ENCODE assay signal across 8 mouse cellular contexts in genomic region chr5:30768598-30768997, GRCm38 (mm10). TPM values are rescaled to one million over a fixed set of nuclear protein-coding genes. Genes with fewer than 3 reads are reported as not detected.
DNase-seq lines count a peak whose midpoint lies in the region; ATAC-seq and TF ChIP-seq lines count a peak whose summit lies in the region.

No protein-coding gene starts in this region.

- WGBS in forebrain, embryonic 15.5 days: 11% methylated on average over 9 of the region's 9 CpGs
- 16% methylated on average over 9 of the region's 9 CpGs for WGBS in intestine, embryonic 14.5 days
- 12% methylated on average over 9 of the region's 9 CpGs for WGBS in lung, embryonic 15.5 days
- 21% methylated on average over 9 of the region's 9 CpGs for WGBS in stomach, postnatal 0 days

- TF ChIP-seq EP300 in stomach, postnatal 0 days (optimal IDR thresholded peaks at IDR 0.05): no peak

- H3K4me1 ChIP-seq in forebrain, embryonic 15.5 days: peaks cover 78% of the 10 kb centered on the region
- H3K4me1 ChIP-seq in intestine, embryonic 14.5 days (replicated peaks; ENCODE audit: control insufficient read depth, insufficient read depth, low read length): peaks cover 11% of the 10 kb centered on the region
- H3K4me1 ChIP-seq in lung, embryonic 15.5 days: peaks cover 32% of the 10 kb centered on the region
- no peaks in the 10 kb centered on the region for H3K4me1 ChIP-seq in stomach, postnatal 0 days (replicated peaks; ENCODE audit: control insufficient read depth, insufficient read depth)

- DNase-seq in retina, postnatal 1 day: peak; percentile 75
- no peak for DNase-seq in retina, embryonic 14.5 days (ENCODE audit: low spot score)
- peak; percentile 65 for DNase-seq in intestine, embryonic 14.5 days (ENCODE audit: low spot score)
- peak; percentile 48 for DNase-seq in stomach, postnatal 0 days (ENCODE audit: low spot score)
- no peak for DNase-seq in frontal cortex, postnatal 36 days (ENCODE audit: low spot score in 2 of 2)

- ATAC-seq in forebrain, embryonic 15.5 days (replicated peaks): peak; percentile 55; the same call in 1 of the 2 replicates
- ATAC-seq in intestine, embryonic 14.5 days (replicated peaks; ENCODE audit: low FRiP score, low TSS enrichment, low read depth): peak; percentile 69
- peak; percentile 94 for ATAC-seq in lung, embryonic 15.5 days (ENCODE audit: borderline replicate concordance, extremely low read depth, low FRiP score, low TSS enrichment)
- peak; percentile 59; the same call in 1 of the 2 replicates for ATAC-seq in stomach, postnatal 0 days (ENCODE audit: low FRiP score, low TSS enrichment)
- ATAC-seq in megakaryocyte-erythroid progenitor cell, adult 5-6 weeks (replicated peaks; ENCODE audit: low FRiP score, low TSS enrichment, poor library complexity, severe bottlenecking): no peak

- H3K36me3 ChIP-seq in forebrain, embryonic 15.5 days: peaks cover 8% of the 10 kb centered on the region
- no peaks in the 10 kb centered on the region for H3K36me3 ChIP-seq in intestine, embryonic 14.5 days (ENCODE audit: control insufficient read depth, insufficient read depth, low read length)
- no peaks in the 10 kb centered on the region for H3K36me3 ChIP-seq in lung, embryonic 15.5 days
- no peaks in the 10 kb centered on the region for H3K36me3 ChIP-seq in stomach, postnatal 0 days (ENCODE audit: control insufficient read depth, insufficient read depth, low read length)

- peak overlapping the region; percentile 79 for H3K27ac ChIP-seq in forebrain, embryonic 15.5 days (replicated peaks)
- no peak overlapping the region for H3K27ac ChIP-seq in intestine, embryonic 14.5 days (ENCODE audit: low read depth)
- H3K27ac ChIP-seq in lung, embryonic 15.5 days: peak overlapping the region; percentile 66
- H3K27ac ChIP-seq in stomach, postnatal 0 days (replicated peaks): no peak overlapping the region

- H3K27me3 ChIP-seq in forebrain, embryonic 15.5 days: no peaks in the 10 kb centered on the region
- H3K27me3 ChIP-seq in intestine, embryonic 14.5 days (replicated peaks; ENCODE audit: control insufficient read depth, insufficient read depth, low read length): no peaks in the 10 kb centered on the region
- H3K27me3 ChIP-seq in lung, embryonic 15.5 days: peaks cover under 1% of the 10 kb centered on the region; the same call in 1 of the 2 replicates
- H3K27me3 ChIP-seq in stomach, postnatal 0 days (ENCODE audit: control insufficient read depth, insufficient read depth, low read length): no peaks in the 10 kb centered on the region

- no peaks in the 10 kb centered on the region for H3K9me3 ChIP-seq in forebrain, embryonic 15.5 days
- no peaks in the 10 kb centered on the region for H3K9me3 ChIP-seq in intestine, embryonic 14.5 days (ENCODE audit: control insufficient read depth, low read length)
- no peaks in the 10 kb centered on the region for H3K9me3 ChIP-seq in lung, embryonic 15.5 days
- H3K9me3 ChIP-seq in stomach, postnatal 0 days (ENCODE audit: control insufficient read depth, low read length): no peaks in the 10 kb centered on the region

- no peak overlapping the region for H3K4me2 ChIP-seq in forebrain, embryonic 15.5 days (replicated peaks)
- no peak overlapping the region for H3K4me2 ChIP-seq in intestine, embryonic 14.5 days (ENCODE audit: low read length)
- peak overlapping the region; percentile 18; the same call in 1 of the 2 replicates for H3K4me2 ChIP-seq in lung, embryonic 15.5 days
- H3K4me2 ChIP-seq in stomach, postnatal 0 days (replicated peaks; ENCODE audit: low read depth): no peak overlapping the region

- H3K4me3 ChIP-seq in forebrain, embryonic 15.5 days: no peak overlapping the region
- no peak overlapping the region for H3K4me3 ChIP-seq in intestine, embryonic 14.5 days (ENCODE audit: low read depth, low read length)
- H3K4me3 ChIP-seq in lung, embryonic 15.5 days: no peak overlapping the region
- H3K4me3 ChIP-seq in stomach, postnatal 0 days (ENCODE audit: low read depth, low read length): no peak overlapping the region

- TF ChIP-seq CTCF in stomach, postnatal 0 days (IDR thresholded peaks at IDR 0.05; ENCODE audit: low read depth): no peak

- no peak overlapping the region for H3K9ac ChIP-seq in forebrain, embryonic 15.5 days (replicated peaks)
- H3K9ac ChIP-seq in intestine, embryonic 14.5 days (ENCODE audit: low read length): no peak overlapping the region
- H3K9ac ChIP-seq in lung, embryonic 15.5 days: no peak overlapping the region
- no peak overlapping the region for H3K9ac ChIP-seq in stomach, postnatal 0 days (ENCODE audit: low read length)

RNA-seq across cellular contexts. Expression of gene Mapre3, which starts 45.8 kb away (rescaled TPM):
- polyA plus RNA-seq in forebrain, embryonic 15.5 days (2015; fragmentation: Nextera tagmentation; extraction: Ambion mirVana): 101 and 110 TPM in 2 replicates
- polyA plus RNA-seq in intestine, embryonic 14.5 days (2014; fragmentation: Nextera tagmentation; extraction: Ambion mirVana): 18.5 and 19.2 TPM in 2 replicates
- 19.4 and 21.7 TPM in 2 replicates for polyA plus RNA-seq in lung, embryonic 15.5 days (2015; fragmentation: Nextera tagmentation; extraction: Ambion mirVana)
- polyA plus RNA-seq in stomach, postnatal 0 days (2015; fragmentation: Nextera tagmentation; extraction: Ambion mirVana): 14.1 and 15.5 TPM in 2 replicates
- total RNA-seq in megakaryocyte-erythroid progenitor cell, adult 5-6 weeks (2014; fragmentation: Nextera tagmentation): 0.25 TPM in 1 of 2 replicates, not detected in the other
- total RNA-seq in megakaryocyte-erythroid progenitor cell, adult 5-6 weeks (2017): not detected in 2 replicates

RNA-seq across cellular contexts. Expression of gene Dpysl5, which starts 57.2 kb away (rescaled TPM):
- 216 and 226 TPM in 2 replicates for polyA plus RNA-seq in forebrain, embryonic 15.5 days (2015; fragmentation: Nextera tagmentation; extraction: Ambion mirVana)
- polyA plus RNA-seq in intestine, embryonic 14.5 days (2014; fragmentation: Nextera tagmentation; extraction: Ambion mirVana): 8.7 and 10.4 TPM in 2 replicates
- polyA plus RNA-seq in lung, embryonic 15.5 days (2015; fragmentation: Nextera tagmentation; extraction: Ambion mirVana): 4.8 and 5.3 TPM in 2 replicates
- 1.7 and 2.3 TPM in 2 replicates for polyA plus RNA-seq in stomach, postnatal 0 days (2015; fragmentation: Nextera tagmentation; extraction: Ambion mirVana)
- not detected in 2 replicates for total RNA-seq in megakaryocyte-erythroid progenitor cell, adult 5-6 weeks (2014; fragmentation: Nextera tagmentation)
- not detected in 2 replicates for total RNA-seq in megakaryocyte-erythroid progenitor cell, adult 5-6 weeks (2017)

Comparison
In these comparisons a context has a peak if more than half of its experiments do, and no peak if none do; other contexts are left out.
1. DNase-seq: peak in retina, postnatal 1 day (single experiment), intestine, embryonic 14.5 days (single experiment) and stomach, postnatal 0 days (single experiment); none in retina, embryonic 14.5 days (single experiment) and frontal cortex, postnatal 36 days (0 of 2).
2. H3K27ac ChIP-seq: peak in forebrain, embryonic 15.5 days (single experiment) and lung, embryonic 15.5 days (single experiment); none in intestine, embryonic 14.5 days (single experiment) and stomach, postnatal 0 days (single experiment).
3. RNA of gene Dpysl5, which starts 57.2 kb away (polyA plus RNA-seq): 216 to 226 TPM in forebrain, embryonic 15.5 days; 8.7 to 10.4 TPM in intestine, embryonic 14.5 days, 4.8 to 5.3 TPM in lung, embryonic 15.5 days and 1.7 to 2.3 TPM in stomach, postnatal 0 days; every median in the first group is over 10 times any median in the second.